Mouse (Mus musculus): ENCODE measurements around the gene Itgb6. TPM values are rescaled to one million over a fixed set of nuclear protein-coding genes. Genes with fewer than 3 reads are reported as not detected.

Gene Itgb6
- total and polyA plus RNA-seq, 3 experiments, result not detected

- in situ Hi-C loops (cut with MboI; ENCODE audit: low pct_ligation_motif_present, low pct_unique_long_range_greater_than_20kb, low sequenced_read_pairs), result no loop called here
- H3K79me2 ChIP-seq (replicated peaks; ENCODE audit: control insufficient read depth, extremely low read depth, insufficient read depth, poor library complexity, severe bottlenecking), result no peaks in the 10 kb centered on the region
- no peak overlapping the region for H3K9ac ChIP-seq (ENCODE audit: insufficient read depth, low read depth)
- dilution Hi-C loops (cut with MboI; ENCODE audit: extremely low pct_ligation_motif_present, extremely low pct_unique_long_range_greater_than_20kb, low sequenced_read_pairs), result no loop called here
- no peaks in the 10 kb centered on the region for H3K9me3 ChIP-seq (replicated peaks; ENCODE audit: low read length)
- H3K36me3 ChIP-seq (replicated peaks in 1 of 2; ENCODE audit: control insufficient read depth in 1 of 2, insufficient read depth in 1 of 2, low read length in 1 of 2), result no peaks in the 10 kb centered on the region
- peaks cover 0 to 14% of the 10 kb centered on the region in 2 experiments; a peak in 2 of 4 replicates for H3K4me1 ChIP-seq (ENCODE audit: control insufficient read depth in 1 of 2, insufficient read depth in 2 of 2)
- no peak overlapping the region for H3K4me2 ChIP-seq (ENCODE audit: insufficient read depth, low read depth, poor library complexity, severe bottlenecking)
- DNase-seq (ENCODE audit: extremely low read depth), result no peak
- no peaks in the 10 kb centered on the region for H3K27me3 ChIP-seq (replicated peaks)
- H3K27ac ChIP-seq (ENCODE audit: insufficient read depth, low read depth), result no peak overlapping the region
- H3K4me3 ChIP-seq (replicated peaks in 1 of 3; ENCODE audit: low read depth in 2 of 3, low read length in 2 of 3, poor library complexity in 1 of 3), result no peak overlapping the region
- TF ChIP-seq ETS1 (conservative IDR thresholded peaks at IDR 0.05; ENCODE audit: low read depth, low read length), result no peak
- no peak for TF ChIP-seq SIN3A (IDR thresholded peaks at IDR 0.05; ENCODE audit: low read length)
- TF ChIP-seq USF1 (IDR thresholded peaks at IDR 0.05; ENCODE audit: low read depth, low read length), result no peak
- TF ChIP-seq BHLHE40 (IDR thresholded peaks at IDR 0.05; ENCODE audit: low read depth, low read length), result no peak
- TF ChIP-seq MAZ (IDR thresholded peaks at IDR 0.05; ENCODE audit: low read depth, low read length), result no peak
- no peak for TF ChIP-seq POLR2A (IDR thresholded peaks at IDR 0.05; ENCODE audit: low read depth, low read length)
- TF ChIP-seq HCFC1 (IDR thresholded peaks at IDR 0.05; ENCODE audit: low read depth, low read length), result no peak
- no peak for TF ChIP-seq UBTF (IDR thresholded peaks at IDR 0.05; ENCODE audit: low read depth, low read length)
- TF ChIP-seq POLR2AphosphoS2 (IDR thresholded peaks at IDR 0.05; ENCODE audit: low read depth, low read length), result no peak
Measured at GRCm38 (mm10) chr2:60716549-60716948, 5.9 kb downstream of the Itgb6 start.

- Histone ChIP-seq H3K27me3 (replicated peaks) (no peaks in the 10 kb centered on the region), H3K4me1 (ENCODE audit: control insufficient read depth in 1 of 2, insufficient read depth in 2 of 2) (peaks cover 0 to 21% of the 10 kb centered on the region in 2 experiments; a peak in 2 of 4 replicates), H3K9ac (ENCODE audit: insufficient read depth, low read depth) (no peak overlapping the region), H3K79me2 (replicated peaks; ENCODE audit: control insufficient read depth, extremely low read depth, insufficient read depth, poor library complexity, severe bottlenecking) (no peaks in the 10 kb centered on the region), H3K4me3 (replicated peaks in 1 of 3; ENCODE audit: low read depth in 2 of 3, low read length in 2 of 3, poor library complexity in 1 of 3) (no peak overlapping the region), H3K36me3 (replicated peaks in 1 of 2; ENCODE audit: control insufficient read depth in 1 of 2, insufficient read depth in 1 of 2, low read length in 1 of 2) (no peaks in the 10 kb centered on the region), H3K9me3 (replicated peaks; ENCODE audit: low read length) (no peaks in the 10 kb centered on the region), H3K27ac (ENCODE audit: insufficient read depth, low read depth) (no peak overlapping the region), H3K4me2 (ENCODE audit: insufficient read depth, low read depth, poor library complexity, severe bottlenecking) (no peak overlapping the region)
- TF ChIP-seq IRF4 (IDR thresholded peaks at IDR 0.05; ENCODE audit: low read depth, low read length) (no peak), JUN (IDR thresholded peaks at IDR 0.05; ENCODE audit: insufficient read depth, low read depth, low read length) (no peak), ZKSCAN1 (IDR thresholded peaks at IDR 0.05; ENCODE audit: borderline replicate concordance, low read depth, low read length) (no peak), E2F4 (IDR thresholded peaks at IDR 0.05; ENCODE audit: insufficient replicate concordance, low read depth, low read length) (no peak), POLR2AphosphoS2 (IDR thresholded peaks at IDR 0.05; ENCODE audit: low read depth, low read length) (no peak), ZNF384 (IDR thresholded peaks at IDR 0.05; ENCODE audit: low read depth, low read length) (no peak), ELF1 (IDR thresholded peaks at IDR 0.05; ENCODE audit: low read depth, low read length) (no peak), GABPA (IDR thresholded peaks at IDR 0.05; ENCODE audit: insufficient replicate concordance, low read depth, low read length) (no peak), MAFK (IDR thresholded peaks at IDR 0.05; ENCODE audit: insufficient replicate concordance, low read length) (no peak), MAX (IDR thresholded peaks at IDR 0.05; ENCODE audit: low read length) (no peak), SMC3 (IDR thresholded peaks at IDR 0.05; ENCODE audit: low read depth, low read length) (no peak), TCF12 (IDR thresholded peaks at IDR 0.05; ENCODE audit: low read depth, low read length) (no peak), NELFE (IDR thresholded peaks at IDR 0.05; ENCODE audit: low read depth, low read length) (no peak), NRF1 (IDR thresholded peaks at IDR 0.05; ENCODE audit: low read depth, low read length) (no peak), SIN3A (IDR thresholded peaks at IDR 0.05; ENCODE audit: low read length) (no peak), ZMIZ1 (IDR thresholded peaks at IDR 0.05; ENCODE audit: low read depth, low read length) (no peak), PAX5 (IDR thresholded peaks at IDR 0.05; ENCODE audit: low read length) (no peak)
- dilution Hi-C loops (cut with MboI; ENCODE audit: extremely low pct_ligation_motif_present, extremely low pct_unique_long_range_greater_than_20kb, low sequenced_read_pairs) (no loop called here), in situ Hi-C loops (cut with MboI; ENCODE audit: low pct_ligation_motif_present, low pct_unique_long_range_greater_than_20kb, low sequenced_read_pairs) (no loop called here)
- DNase-seq (ENCODE audit: extremely low read depth), result no peak
Measured at GRCm38 (mm10) chr2:60715771-60716170, 6.7 kb downstream of the Itgb6 start.

Measured in CH12.LX (cell line).